Mouse (Mus musculus): ENCODE data around the gene Coasy.

The Coasy gene

GRCm38 (mm10) chr11:101087682-101088055 lies 5.3 kb downstream of the Coasy start:
- Histone ChIP-seq H3K27me3 (ENCODE audit: insufficient read depth, low read length) (no peaks in the 10 kb centered on the region), H3K9me3 (ENCODE audit: low read length) (no peaks in the 10 kb centered on the region), H3K36me3 (ENCODE audit: insufficient read depth, low read length) (peaks cover 75% of the 10 kb centered on the region), H3K4me1 (replicated peaks; ENCODE audit: low read depth, low read length) (peaks cover 62% of the 10 kb centered on the region), H3K4me3 (replicated peaks; ENCODE audit: low read length) (peak overlapping the region; percentile 90)
- TF ChIP-seq POU5F1 (IDR thresholded peaks at IDR 0.05; ENCODE audit: borderline replicate concordance, low read length) (no peak), NANOG (IDR thresholded peaks at IDR 0.05; ENCODE audit: borderline replicate concordance, low read length) (no peak), CTCF (conservative IDR thresholded peaks at IDR 0.05; ENCODE audit: low read length) (no peak)

DNA sequence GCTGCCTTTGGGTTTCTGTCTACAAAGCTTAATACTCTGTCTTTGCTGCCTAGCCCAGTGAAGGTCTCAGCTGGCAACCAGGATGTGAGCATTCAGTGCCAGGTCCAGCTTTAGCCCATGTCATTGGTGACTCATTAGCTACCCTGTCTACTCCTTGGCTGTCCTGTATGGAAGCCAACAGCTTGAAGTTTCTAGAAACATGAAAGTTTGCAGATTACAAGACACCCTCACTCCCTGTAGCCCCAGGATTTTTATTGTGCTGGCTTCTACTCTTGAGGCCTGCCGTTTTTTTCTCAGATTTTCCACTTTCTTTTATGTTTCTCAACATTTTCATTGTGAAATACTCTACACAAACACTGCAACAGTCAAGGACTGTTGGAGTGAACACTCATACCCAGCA lies 7.6 kb downstream of the Coasy start:
- Histone ChIP-seq H3K4me3 (replicated peaks; ENCODE audit: low read length) (no peak overlapping the region), H3K36me3 (ENCODE audit: insufficient read depth, low read length) (peaks cover 78% of the 10 kb centered on the region), H3K4me1 (replicated peaks; ENCODE audit: low read depth, low read length) (peaks cover 63% of the 10 kb centered on the region), H3K27me3 (ENCODE audit: insufficient read depth, low read length) (no peaks in the 10 kb centered on the region), H3K9me3 (ENCODE audit: low read length) (no peaks in the 10 kb centered on the region)
- TF ChIP-seq CTCF (conservative IDR thresholded peaks at IDR 0.05; ENCODE audit: low read length) = no peak
- TF ChIP-seq NANOG (IDR thresholded peaks at IDR 0.05; ENCODE audit: borderline replicate concordance, low read length) = no peak
- no peak for TF ChIP-seq POU5F1 (IDR thresholded peaks at IDR 0.05; ENCODE audit: borderline replicate concordance, low read length)

DNA sequence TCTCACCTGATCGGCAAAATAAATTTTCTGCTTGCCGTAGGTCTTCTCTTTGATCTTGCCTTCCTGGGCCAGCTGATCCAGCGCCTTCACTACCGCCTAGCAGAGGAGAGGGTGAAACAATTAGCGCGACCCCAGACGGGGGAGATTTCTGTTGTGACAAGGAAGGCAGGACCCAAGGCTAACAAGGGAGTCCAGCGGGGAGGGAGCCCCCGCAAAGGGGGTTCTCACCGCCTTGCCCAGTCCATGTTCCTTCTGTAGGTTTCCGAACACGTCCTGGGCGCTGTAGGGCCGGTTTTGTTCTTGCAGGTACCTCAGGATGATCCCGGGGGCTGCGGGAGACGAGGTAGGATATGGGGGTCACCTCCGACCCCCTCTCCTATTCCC lies 12.6 kb downstream of the Coasy start:
- Histone ChIP-seq H3K4me3 (replicated peaks; ENCODE audit: low read length) (peak overlapping the region; percentile 94), H3K36me3 (ENCODE audit: insufficient read depth, low read length) (peaks cover 79% of the 10 kb centered on the region), H3K9me3 (ENCODE audit: low read length) (no peaks in the 10 kb centered on the region), H3K4me1 (replicated peaks; ENCODE audit: low read depth, low read length) (peaks cover 33% of the 10 kb centered on the region), H3K27me3 (ENCODE audit: insufficient read depth, low read length) (no peaks in the 10 kb centered on the region)
- TF ChIP-seq CTCF (conservative IDR thresholded peaks at IDR 0.05; ENCODE audit: low read length) (no peak), NANOG (IDR thresholded peaks at IDR 0.05; ENCODE audit: borderline replicate concordance, low read length) (no peak), POU5F1 (IDR thresholded peaks at IDR 0.05; ENCODE audit: borderline replicate concordance, low read length) (no peak)

DNA sequence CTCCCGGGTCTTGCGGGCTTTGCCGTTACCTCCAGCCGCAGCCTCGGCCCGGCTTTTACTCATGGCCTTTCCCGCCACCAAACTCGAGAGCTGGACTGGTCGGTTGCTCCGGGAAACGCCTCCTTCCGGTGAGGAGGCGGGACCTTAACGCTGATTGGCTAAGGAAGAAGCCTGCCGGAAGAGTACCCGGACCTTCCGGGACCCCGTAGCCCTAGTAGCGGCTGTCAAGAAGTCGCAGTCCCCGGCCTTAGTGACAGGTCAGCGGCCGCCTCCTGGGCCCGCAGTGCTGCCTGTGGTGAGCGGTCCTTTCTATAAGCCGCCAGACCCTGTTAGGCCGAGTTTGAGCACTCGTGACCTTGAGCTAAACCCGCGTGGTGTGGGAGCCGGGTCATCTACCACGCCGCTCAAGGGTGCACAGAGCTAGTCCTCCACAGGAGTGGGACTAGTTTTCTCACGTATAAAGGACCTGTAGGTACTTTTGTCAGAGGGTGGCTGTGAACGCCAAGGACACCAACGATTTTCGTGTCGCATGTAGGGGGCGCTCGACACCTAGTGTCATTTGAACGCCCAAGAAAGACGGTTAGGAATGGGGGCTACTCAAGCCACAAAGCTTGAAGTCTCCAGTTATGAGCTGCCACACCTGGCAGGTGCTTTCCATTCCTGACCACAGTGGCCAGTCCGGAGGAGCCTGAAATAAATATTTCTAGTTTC lies 13.1 kb downstream of the Coasy start, which contains the start of gene Psmc3ip:
Gene Psmc3ip (minus strand): TSS at position 123 of the 711 bp plus-strand sequence.
- TF ChIP-seq NANOG (IDR thresholded peaks at IDR 0.05; ENCODE audit: borderline replicate concordance, low read length) (no peak), CTCF (conservative IDR thresholded peaks at IDR 0.05; ENCODE audit: low read length) (peak; percentile 52)
- H3K4me1 ChIP-seq (replicated peaks; ENCODE audit: low read depth, low read length) = peaks cover 33% of the 10 kb centered on the region
- no peaks in the 10 kb centered on the region for H3K9me3 ChIP-seq (ENCODE audit: low read length)
- peaks cover 79% of the 10 kb centered on the region for H3K36me3 ChIP-seq (ENCODE audit: insufficient read depth, low read length)
- no peaks in the 10 kb centered on the region for H3K27me3 ChIP-seq (ENCODE audit: insufficient read depth, low read length)
- H3K4me3 ChIP-seq (replicated peaks; ENCODE audit: low read length) = peak within 1 kb of the TSS; percentile 94

DNA sequence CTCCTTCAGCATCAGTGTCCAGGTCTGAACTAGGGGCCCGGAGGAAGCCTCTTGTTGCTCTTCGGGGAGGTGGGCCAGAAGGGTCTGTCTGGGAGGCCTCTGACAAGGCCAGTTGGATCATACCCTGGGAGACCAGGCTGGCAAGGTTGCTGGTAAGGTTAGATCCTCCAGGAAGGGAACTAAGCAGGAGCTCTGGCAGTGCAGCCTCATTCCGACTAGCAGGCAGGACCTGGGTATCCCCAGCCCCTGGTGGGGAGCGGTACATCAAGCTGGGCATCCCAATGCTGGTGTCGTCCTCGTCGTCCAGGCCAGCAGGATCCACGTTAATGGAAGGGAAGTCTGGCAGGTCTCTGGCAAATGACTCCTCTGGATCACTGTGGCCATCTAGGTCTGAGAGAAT lies 15.9 kb downstream of the Coasy start:
- Histone ChIP-seq H3K36me3 (ENCODE audit: insufficient read depth, low read length) (peaks cover 78% of the 10 kb centered on the region), H3K27me3 (ENCODE audit: insufficient read depth, low read length) (no peaks in the 10 kb centered on the region), H3K4me1 (replicated peaks; ENCODE audit: low read depth, low read length) (peaks cover 25% of the 10 kb centered on the region), H3K9me3 (ENCODE audit: low read length) (no peaks in the 10 kb centered on the region), H3K4me3 (replicated peaks; ENCODE audit: low read length) (no peak overlapping the region)
- TF ChIP-seq NANOG (IDR thresholded peaks at IDR 0.05; ENCODE audit: borderline replicate concordance, low read length) (no peak), POU5F1 (IDR thresholded peaks at IDR 0.05; ENCODE audit: borderline replicate concordance, low read length) (no peak), CTCF (conservative IDR thresholded peaks at IDR 0.05; ENCODE audit: low read length) (no peak)

DNA sequence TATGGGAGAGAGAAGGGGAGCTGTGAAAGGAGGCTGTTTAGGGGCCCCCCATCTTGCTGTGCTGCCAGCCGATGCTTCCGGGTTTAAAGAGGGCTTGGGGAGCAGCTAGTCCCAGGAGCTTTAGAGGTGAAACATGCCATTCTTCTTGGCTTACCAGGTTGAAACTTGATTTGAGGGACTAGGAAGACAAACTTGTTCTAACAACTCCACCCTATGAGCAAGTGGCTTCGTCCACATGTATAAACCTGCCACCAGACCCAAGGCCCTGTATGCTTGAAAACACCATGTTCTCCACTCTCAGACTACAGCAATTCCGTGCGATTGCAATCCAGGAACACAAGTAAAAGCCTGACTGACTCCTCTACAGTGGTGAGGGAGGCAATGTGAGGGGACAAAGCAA lies 20.6 kb downstream of the Coasy start:
- Histone ChIP-seq H3K27me3 (ENCODE audit: insufficient read depth, low read length) (no peaks in the 10 kb centered on the region), H3K36me3 (ENCODE audit: insufficient read depth, low read length) (peaks cover 86% of the 10 kb centered on the region), H3K4me3 (replicated peaks; ENCODE audit: low read length) (no peak overlapping the region), H3K9me3 (ENCODE audit: low read length) (no peaks in the 10 kb centered on the region), H3K4me1 (replicated peaks; ENCODE audit: low read depth, low read length) (0 out of 2 replicates have a peak, but pooled peaks cover 4% of the 10 kb centered on the region)
- TF ChIP-seq POU5F1 (IDR thresholded peaks at IDR 0.05; ENCODE audit: borderline replicate concordance, low read length) (no peak), CTCF (conservative IDR thresholded peaks at IDR 0.05; ENCODE audit: low read length) (no peak), NANOG (IDR thresholded peaks at IDR 0.05; ENCODE audit: borderline replicate concordance, low read length) (no peak)

- H3K27me3 ChIP-seq (ENCODE audit: insufficient read depth, low read length) = no peaks in the 10 kb centered on the region
- peaks cover 30% of the 10 kb centered on the region for H3K4me1 ChIP-seq (replicated peaks; ENCODE audit: low read depth, low read length)
- no peak for TF ChIP-seq POU5F1 (IDR thresholded peaks at IDR 0.05; ENCODE audit: borderline replicate concordance, low read length)
- no peak for TF ChIP-seq NANOG (IDR thresholded peaks at IDR 0.05; ENCODE audit: borderline replicate concordance, low read length)
- no peak for TF ChIP-seq CTCF (conservative IDR thresholded peaks at IDR 0.05; ENCODE audit: low read length)
- no peaks in the 10 kb centered on the region for H3K9me3 ChIP-seq (ENCODE audit: low read length)
- H3K36me3 ChIP-seq (ENCODE audit: insufficient read depth, low read length) = peaks cover 37% of the 10 kb centered on the region
- H3K4me3 ChIP-seq (replicated peaks; ENCODE audit: low read length) = no peak overlapping the region
These were observed 27.0 kb downstream of the Coasy start for GRCm38 (mm10) chr11:101109351-101109750.

DNA sequence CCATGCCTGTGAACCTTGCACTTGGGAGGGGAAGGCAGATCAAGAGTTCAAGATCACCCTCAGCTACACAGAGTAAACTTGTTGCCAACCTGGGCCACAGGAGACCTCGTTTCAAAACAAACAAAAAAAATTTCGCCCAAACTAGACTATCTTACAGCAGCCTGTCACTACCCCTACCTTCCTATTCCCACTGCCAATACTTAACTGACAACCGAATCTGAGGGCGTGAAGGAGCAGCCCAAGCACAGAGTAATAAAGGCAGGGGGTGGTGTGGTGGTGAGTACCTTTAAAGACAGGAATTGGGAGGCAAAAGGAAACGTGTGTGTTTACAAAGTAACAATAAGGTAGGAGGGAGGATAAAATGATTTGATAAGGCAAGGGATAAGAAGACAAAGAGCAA lies 28.3 kb downstream of the Coasy start:
- peaks cover 24% of the 10 kb centered on the region for H3K36me3 ChIP-seq (ENCODE audit: insufficient read depth, low read length)
- TF ChIP-seq POU5F1 (IDR thresholded peaks at IDR 0.05; ENCODE audit: borderline replicate concordance, low read length) = no peak
- no peak for TF ChIP-seq NANOG (IDR thresholded peaks at IDR 0.05; ENCODE audit: borderline replicate concordance, low read length)
- no peak for TF ChIP-seq CTCF (conservative IDR thresholded peaks at IDR 0.05; ENCODE audit: low read length)
- no peak overlapping the region for H3K4me3 ChIP-seq (replicated peaks; ENCODE audit: low read length)
- no peaks in the 10 kb centered on the region for H3K27me3 ChIP-seq (ENCODE audit: insufficient read depth, low read length)
- H3K4me1 ChIP-seq (replicated peaks; ENCODE audit: low read depth, low read length) = peaks cover 36% of the 10 kb centered on the region
- no peaks in the 10 kb centered on the region for H3K9me3 ChIP-seq (ENCODE audit: low read length)

GRCm38 (mm10) chr11:101111178-101111577 lies 28.8 kb downstream of the Coasy start:
- peaks cover 24% of the 10 kb centered on the region for H3K36me3 ChIP-seq (ENCODE audit: insufficient read depth, low read length)
- H3K27me3 ChIP-seq (ENCODE audit: insufficient read depth, low read length) = no peaks in the 10 kb centered on the region
- H3K9me3 ChIP-seq (ENCODE audit: low read length) = no peaks in the 10 kb centered on the region
- no peak overlapping the region for H3K4me3 ChIP-seq (replicated peaks; ENCODE audit: low read length)
- peaks cover 38% of the 10 kb centered on the region for H3K4me1 ChIP-seq (replicated peaks; ENCODE audit: low read depth, low read length)
- TF ChIP-seq NANOG (IDR thresholded peaks at IDR 0.05; ENCODE audit: borderline replicate concordance, low read length) (no peak), CTCF (conservative IDR thresholded peaks at IDR 0.05; ENCODE audit: low read length) (no peak), POU5F1 (IDR thresholded peaks at IDR 0.05; ENCODE audit: borderline replicate concordance, low read length) (no peak)
